Mouse (Mus musculus): Measurements from ENCODE around the gene Mpc1.

- no peak for TF ChIP-seq CTCF (IDR thresholded peaks at IDR 0.05; ENCODE audit: control insufficient read depth, insufficient read depth, insufficient replicate concordance, low read depth, low read length)
- no peak for TF ChIP-seq POLR2A (IDR thresholded peaks at IDR 0.05; ENCODE audit: control insufficient read depth, low read depth, low read length)
Observed at GRCm38 (mm10) chr17:8254268-8254667, 28.4 kb upstream of the Mpc1 start.

All from testis, adult 2 months (tissue).